Mouse (Mus musculus): ENCODE measurements at regions not wholly inside any gene's neighbourhood (a gene's known extent, or its start where the extent isn't known, plus 50 kb on each side); places are given as distances from the start of the nearest gene placed in this dataset.

GRCm38 (mm10) chr1:193423653-193424075, 53.6 kb upstream of the Camk1g start:
- TF ChIP-seq CTCF (IDR thresholded peaks at IDR 0.05; ENCODE audit: low read depth, low read length) (no peak), POLR2A (IDR thresholded peaks at IDR 0.05; ENCODE audit: borderline replicate concordance, low read depth, low read length) (no peak)
